Mouse (Mus musculus) A20 (cell line): ENCODE results near the gene Ccl8.
A peak's percentile ranks its signal among the peaks of the same experiment; 100 is the strongest.

Experiments used
- DNase-seq: peaks from one replicate; pipeline ENCODE4 v3.0.0-alpha.2; 2011; ENCODE audit warnings: low read depth, low spot score

The Ccl8 gene

DNA sequence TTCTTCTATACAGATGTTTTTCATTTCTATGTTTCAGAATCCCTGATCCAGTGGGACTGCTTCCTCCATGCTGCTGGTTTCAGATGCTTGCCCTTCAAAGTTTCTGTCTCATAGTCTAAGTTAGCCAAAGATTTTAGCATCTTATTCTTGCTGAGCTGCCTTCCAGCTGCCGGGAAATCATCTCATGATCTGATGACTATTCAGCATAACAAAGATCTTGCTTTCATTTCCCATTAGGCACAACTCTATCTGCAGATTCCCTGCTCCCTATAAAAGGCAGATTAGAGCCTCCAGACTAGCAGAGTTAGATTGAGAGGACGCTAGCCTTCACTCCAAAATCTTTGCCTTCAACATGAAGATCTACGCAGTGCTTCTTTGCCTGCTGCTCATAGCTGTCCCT lies at the start of gene Ccl8:
Gene Ccl8, plus strand, starts transcription at position 301 of the 400 bp plus-strand sequence.
- DNase-seq, result no peak

DNA sequence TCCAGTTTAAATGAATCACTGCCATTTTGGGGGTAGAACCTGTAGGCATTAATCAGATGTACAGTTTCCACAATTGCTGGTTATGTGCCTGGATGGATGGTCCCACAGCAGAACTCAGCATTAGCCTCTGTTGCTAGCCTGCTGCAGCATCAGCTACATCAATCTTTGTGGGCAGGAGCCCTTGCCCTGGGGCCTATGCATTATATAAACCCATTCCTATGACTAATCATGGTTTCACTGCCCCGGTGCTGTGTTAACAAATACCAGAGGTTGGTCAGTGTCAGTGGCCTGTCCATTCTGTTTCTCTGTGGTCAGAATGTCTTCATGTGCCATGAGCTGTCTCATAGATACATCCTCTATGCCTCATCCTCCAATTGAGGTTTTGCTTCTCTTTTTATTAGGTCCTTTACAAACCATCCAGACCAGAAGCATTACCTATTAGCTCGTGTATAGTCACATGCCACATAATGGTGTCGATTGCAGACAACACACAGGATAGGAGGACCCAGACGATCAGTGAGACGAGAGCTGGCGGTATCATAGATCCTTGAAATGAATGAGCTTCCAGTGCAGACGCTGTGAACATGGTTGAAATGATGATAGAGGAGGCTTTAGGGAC lies 47.9 kb upstream of the Ccl8 start:
- DNase-seq, result no peak

DNA sequence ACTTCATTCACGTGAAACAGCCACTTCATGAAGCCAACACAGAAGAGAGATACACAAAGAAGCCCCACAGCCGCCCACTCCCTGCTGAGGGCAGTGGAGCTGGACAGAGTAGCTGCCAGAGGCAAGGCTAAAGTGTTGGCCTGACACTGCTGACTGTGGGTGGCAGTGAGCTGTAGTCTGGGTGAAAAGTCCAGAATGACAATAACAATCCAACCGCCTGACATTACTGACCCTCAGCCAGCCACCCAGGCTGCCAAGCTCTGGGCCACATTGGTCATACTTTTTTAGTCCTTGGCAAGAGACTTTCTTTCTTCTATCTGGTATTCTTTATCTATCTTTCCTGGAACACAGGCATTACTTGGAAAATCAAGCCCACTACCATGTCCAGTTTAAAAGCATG lies 43.9 kb upstream of the Ccl8 start:
- DNase-seq, result no peak

DNA sequence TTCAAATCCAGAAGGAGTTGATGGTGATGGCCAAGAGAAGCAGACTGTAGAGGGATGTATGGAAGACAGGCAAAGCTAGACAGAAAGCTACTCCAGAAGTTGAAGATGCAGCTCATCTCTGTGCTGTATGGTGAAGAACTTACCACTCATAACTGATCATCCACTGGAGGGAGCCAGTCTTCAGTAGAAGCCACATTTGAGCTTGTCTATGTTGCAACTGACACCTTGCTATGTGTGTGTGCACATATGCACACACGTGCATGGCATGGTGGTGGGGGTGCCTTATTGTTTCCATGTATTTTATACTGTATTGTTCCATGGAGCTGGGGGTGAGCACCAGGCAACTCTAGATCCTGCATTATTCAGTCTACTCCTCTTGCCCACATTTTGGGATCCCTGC lies 42.6 kb upstream of the Ccl8 start:
- DNase-seq, result peak; percentile 4

DNA sequence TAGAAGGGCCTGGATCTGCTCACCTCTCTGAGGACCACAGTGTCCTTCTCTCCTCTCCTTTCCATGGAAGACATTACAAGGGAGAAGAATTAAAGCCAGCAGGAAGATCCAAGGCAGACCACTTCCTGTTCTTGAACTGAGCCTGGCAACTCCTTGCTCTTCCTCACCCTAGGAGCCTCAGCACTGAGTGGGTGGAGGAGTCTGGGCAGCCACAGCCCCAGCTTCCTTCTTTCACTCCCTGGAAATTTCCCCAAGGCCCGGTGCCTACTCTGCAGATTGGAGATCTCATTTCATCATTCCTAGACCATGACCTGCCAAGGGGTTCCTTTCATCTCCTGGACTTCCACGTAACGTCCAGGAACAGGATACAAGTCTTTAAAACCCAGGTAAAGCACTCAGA lies 42.0 kb upstream of the Ccl8 start:
- DNase-seq, result no peak

DNA sequence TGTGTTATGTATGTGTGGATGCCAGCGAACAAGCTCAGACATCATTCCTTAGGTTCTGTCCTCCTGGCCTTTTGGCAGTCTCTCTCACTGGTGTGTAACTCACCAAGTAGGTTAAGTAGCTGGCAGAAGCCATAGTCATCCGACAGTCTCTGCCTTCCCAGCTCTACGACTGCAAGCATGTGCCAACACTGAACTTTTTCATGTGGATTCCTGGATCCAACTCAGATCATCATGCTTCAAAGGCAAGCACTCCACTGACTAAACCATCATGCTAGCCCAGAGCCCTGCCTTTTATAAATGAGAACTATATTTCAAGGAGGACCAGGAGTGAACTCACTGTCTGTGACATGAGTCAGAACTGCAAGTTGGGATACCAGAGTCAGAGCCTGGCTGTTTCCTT lies 41.3 kb upstream of the Ccl8 start:
- DNase-seq, result no peak

DNA sequence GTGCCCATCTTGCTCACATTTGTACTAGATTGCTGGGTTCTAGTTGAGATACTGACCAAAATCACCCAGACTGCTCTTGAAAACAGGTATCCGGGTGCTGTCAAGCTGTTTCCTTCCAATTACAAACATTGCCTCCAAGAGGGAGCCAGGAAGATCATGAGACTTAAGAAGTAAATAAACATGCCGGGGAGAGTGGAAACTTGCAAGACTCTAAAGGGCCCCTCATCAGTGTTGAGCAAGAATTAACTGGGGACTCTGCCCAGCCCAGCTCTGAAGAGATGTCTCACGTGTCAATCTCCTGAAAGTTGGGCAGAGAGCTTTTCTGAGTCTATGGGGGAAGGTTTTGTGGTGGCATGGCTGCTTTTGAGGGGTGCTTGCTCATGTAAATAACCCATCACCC lies 38.0 kb upstream of the Ccl8 start:
- DNase-seq, result no peak

DNA sequence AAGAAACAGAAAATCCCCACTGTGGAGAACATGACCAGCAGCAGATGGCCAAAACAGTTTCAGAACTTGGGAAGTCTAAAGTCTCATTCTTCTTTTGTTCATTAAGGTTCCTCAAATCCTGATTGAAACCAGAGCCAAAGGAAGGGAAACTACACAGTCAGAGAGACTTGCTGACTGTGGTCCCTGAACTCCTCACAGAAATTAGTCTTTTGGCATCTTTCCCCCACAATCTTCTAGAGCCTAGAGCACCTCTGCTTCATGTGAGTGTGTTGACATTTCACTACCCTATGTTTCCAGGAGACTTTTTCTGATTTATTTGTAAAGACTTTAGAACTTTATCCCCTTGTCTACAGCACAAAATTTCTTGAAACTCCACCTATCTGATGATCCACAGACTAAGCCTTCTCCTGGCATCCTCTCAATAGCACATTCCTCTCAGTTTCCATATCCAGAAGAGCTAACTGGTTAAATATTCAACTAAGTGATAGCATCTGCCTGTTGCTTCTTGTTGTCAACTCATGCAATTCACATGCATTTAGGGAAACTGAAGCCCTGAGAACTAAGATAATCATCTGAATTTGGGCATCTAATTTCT lies 36.8 kb upstream of the Ccl8 start:
- no peak for DNase-seq

DNA sequence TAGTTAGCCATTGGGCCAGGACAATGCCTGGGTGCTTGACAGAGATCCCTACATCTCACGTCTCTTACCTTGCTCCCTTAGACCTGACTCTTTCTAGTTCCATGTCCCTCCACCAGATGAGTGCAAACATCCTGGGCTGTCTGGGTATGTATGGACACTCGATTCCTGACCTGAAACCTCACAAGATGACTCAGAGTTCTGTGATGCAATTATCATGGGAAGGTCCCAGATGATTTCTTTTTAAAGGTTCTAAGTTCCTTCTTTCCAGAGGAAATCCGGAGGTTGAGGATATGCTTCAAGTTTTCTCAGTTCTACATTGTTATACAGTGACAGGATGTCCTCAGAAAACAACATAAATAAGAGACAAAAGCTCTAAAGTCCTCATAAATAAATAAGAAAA lies 34.1 kb upstream of the Ccl8 start:
- DNase-seq, result no peak

DNA sequence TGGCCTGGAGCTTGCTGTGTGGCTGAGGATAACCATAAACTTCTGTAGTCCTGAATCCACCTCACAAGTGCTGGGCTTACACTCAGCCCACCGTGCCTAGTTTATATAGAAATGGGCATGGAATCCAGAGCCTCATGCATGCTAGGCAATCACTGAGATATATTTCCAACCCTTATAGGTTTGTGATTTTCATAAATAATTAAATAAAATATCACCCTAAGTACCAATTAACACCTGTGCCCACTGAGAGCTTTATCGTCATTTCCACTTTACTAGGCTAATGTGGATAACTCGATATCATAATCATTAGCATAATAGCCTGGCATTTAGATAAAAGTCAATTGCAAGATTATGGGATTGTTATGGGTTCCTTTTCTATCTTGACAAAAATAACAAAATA lies 30.6 kb upstream of the Ccl8 start:
- no peak for DNase-seq

DNA sequence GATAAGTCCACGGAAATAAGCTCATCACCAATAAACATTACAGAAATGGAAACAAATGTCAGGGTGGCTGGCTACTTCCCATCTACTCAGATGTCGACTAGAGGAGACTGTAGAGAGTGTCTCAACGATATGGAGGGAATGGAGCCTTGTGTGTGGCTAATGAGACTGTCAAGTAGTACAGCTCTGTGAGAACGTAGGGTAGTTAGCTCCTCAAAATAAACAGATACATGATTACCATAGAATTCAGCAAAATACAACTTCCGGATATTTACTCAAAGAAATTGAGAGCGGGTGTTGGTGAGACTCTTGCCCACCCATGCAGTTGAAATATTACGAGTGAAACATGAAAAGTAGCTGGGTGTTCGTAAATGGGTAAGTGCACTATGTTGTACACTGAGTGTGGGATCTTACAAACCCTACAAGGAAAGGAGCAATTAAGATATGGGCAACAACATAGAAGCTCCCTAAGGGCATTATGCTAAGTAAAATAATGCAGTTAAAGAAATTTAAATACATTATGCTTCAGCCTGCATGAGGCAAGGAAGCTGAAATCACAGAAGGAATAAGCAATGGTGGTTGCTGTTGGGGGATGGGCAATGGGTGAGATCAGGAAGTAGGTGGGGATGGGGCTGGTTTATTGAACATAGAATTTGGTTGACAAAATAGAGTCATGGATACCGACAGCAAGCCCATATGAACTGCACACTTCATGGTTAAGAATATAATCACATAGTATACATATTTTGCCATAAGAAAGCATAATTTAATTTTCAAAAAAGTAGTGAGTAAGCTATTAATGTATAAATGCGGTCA lies 15.3 kb upstream of the Ccl8 start:
- DNase-seq, result no peak

DNA sequence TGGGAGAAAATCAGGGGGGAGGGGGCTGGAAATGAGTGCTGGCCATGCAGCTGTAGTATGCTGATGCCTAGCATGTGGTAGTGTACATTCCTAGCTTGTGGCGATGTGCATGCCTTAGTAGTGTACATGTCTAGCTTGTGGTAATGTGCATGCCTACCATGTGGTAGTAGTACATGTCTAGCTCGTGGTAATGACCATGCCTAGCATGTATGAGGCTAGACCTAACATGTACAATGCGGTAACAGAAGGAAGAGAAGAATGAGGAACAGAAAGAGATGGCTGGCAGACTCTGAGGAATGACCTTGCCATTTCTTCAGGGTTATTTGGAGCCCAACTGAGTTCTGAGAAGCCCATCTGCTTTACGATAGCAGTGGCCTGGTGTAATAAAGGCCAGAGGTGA lies 13.9 kb upstream of the Ccl8 start:
- no peak for DNase-seq

DNA sequence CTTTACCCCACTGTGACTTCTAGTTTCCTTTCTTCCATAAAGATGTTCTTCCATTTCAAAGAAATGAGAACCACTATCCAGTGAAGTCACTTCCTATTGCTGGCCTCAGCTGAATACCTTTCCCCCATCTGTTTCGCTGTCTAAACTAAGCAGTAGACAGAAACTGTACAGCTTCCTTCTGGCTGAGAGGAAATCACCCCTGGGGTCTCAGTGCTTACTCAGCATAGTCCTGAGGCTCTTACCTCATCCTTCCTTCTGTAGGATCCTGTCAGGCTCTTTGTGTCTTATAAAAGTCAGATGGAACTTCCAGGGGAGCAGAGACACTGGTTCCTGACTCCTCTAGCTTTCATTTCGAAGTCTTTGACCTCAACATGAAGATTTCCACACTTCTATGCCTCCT lies 13.5 kb upstream of the Ccl8 start, which contains the start of gene Ccl12:
Gene Ccl12, plus strand, starts transcription at position 317 of the 400 bp plus-strand sequence.
- no peak for DNase-seq

DNA sequence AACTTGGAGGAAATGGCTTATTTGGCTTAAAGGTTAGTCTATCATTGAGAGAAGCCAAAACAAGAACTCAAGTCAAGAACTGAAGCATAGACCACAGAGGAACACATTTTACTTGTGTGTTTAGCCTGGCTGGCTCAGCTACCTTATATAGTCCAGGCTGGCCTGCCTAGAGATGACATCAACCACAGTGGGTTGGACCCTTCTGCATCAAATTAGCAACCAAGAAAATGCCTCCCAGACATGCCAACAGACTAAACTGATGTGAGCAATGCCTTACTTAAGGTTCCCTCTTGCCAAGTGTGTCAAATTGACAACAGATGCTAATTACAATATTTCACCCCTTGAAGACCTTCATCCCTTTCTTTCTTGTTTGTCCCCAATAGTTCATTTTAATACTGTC lies 5.4 kb upstream of the Ccl8 start:
- no peak for DNase-seq

DNA sequence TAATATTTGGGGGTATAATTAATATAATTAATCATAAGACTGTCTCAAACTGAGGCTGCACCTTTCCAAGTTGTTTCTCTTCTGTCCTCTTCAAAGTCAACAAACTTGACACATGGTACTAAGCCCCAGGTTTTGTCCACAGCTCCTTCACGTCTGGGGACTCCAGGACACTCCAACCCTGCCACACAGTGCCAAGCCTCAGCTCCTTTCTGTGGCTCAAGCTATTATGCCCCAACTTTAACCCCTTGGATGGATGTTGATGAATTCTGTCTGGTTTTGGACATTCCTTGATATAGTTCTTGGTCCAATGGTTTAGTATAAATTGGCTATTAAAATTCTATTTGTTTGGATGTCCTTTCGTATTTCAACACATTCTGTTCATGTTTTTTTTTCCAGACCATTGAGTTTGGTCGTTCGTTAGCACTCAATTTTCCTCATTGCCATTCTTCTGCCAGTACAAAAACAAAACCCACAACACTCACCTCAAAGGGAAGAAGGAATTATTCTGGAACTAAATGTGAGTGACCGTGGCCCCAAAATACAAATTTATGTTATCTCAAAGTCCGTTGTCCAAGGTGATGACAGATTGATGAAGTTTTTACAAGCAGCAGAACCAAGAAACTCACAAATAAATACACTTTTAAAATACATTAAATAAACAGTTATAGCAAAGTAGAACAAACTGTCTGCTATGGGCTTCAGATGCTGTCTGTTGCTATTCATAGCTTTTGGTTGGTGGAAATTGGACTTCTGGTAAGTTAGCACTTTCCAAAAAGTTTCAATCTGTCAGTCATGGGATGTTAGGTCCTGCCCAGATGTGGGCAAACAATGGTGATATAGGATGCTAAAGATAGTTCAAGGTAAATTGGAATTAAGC lies 4.4 kb upstream of the Ccl8 start:
- no peak for DNase-seq

DNA sequence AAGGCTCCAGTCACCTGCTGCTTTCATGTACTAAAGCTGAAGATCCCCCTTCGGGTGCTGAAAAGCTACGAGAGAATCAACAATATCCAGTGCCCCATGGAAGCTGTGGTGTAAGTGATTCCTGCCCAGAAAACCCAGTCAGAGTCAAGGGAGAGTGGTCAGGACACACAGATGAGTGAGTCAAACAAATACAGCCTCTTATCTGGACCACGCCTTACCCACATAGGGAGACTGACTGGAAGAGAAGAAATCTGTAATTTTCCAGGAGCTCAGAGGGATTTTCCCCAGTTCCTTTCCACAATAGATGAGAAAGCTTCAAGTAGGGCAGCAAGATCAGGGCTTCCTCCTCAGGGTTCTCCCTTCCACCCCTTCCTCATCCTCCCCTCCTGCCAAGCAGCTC lies 1.1 kb downstream of the Ccl8 start:
- no peak for DNase-seq

DNA sequence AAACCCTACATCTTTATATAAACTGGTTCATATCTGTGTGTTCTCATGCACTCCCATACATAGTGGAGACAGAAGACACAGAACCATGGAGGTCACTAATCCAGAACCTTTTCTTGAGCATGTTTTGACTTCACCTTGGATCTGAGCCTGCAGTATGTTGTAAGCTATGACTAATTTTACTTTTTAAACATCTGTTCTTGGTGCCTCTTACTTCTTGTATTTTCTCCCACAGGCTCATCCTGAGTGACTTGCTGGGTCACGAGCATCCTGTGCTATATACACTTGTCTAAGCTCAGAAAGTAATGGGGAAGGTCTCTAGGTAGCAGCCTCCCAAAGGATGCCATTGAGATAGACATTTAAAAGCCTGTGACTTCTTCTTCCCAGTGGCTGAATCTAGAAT lies 18.0 kb downstream of the Ccl8 start:
- DNase-seq, result no peak

DNA sequence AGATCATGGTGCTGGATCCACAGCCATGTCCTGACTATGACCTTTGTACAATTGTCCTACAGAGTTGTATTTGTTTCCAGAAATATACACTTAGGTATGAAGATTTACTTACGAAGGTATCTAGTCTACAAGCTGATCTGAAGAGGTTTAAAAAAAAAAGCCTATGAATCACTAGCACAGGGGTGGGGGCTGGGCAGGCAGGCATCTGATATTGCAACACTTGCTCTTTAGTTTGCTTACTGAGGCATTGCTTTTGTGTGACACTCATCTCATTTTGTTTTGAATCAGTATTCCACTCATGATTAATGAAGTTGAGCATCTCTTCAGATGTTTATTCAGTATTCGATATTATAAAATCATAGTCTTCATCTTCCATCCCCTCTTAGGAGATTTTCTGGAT lies 21.2 kb downstream of the Ccl8 start:
- DNase-seq, result no peak

DNA sequence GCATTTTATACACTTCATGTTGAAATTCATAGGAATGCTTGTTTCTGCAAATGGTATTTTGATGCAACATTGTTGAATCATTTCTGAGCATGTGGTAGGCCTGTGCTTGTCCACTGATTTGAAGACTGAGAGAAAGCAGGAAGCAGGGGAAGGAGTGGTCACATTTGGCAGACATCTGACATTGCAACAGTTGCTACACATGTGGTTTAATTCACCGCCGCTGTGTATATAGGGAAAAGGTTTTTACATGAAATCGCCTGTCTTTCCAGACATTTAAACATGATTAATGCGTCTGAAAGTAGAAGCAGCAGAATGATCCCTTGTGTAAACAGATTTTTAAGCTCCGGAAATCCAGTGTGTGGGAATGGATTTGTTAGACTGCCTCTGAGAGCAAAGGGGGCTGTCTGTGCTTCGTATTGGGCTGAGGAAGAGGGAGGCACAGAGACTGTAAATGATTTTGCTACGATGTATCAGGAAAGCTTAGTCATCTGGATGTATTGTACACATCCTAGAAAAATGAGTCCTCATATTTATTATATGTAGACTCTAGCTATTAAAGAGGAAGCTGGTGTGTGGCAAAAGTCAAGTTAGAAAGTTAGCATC lies 24.6 kb downstream of the Ccl8 start:
- no peak for DNase-seq

DNA sequence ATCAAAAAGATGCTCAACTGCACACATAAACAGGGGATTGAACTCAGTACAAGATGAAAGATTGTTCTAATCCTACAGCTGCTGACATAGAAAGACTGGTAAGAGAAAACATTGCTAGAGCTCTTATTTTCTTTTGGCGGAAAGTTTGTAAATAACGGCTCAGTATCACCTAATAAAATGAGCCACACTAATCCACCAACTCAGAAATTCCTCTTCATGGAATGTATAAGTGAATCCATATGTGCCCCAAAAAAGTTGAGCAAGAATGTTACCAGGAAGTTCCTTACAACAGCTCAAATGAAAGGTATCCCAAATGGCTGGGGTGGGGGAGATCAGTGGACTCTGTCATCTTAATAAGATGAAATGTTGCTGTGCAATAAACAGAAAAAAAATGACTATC lies 44.1 kb downstream of the Ccl8 start:
- no peak for DNase-seq

DNA sequence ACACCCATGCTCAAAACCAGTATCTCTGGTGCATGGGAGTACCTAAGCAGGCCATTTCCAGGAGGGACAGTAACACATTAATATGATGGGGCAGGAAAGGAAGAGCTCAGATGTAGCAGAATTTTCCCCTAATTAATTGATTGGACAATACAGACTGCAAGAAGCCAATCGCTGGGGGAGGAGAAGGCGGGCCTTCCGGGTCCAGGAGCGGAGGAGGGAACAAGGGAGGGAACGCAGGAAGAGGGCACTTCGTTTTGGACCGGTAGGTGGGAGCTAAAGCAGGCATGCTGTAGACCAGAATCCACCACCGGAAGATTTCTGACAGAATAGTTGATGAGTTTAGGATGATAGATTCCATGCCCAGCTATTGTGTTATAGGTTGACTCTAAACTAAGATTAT lies 48.3 kb downstream of the Ccl8 start:
- DNase-seq, result no peak
